Mouse (Mus musculus) thymus, adult 2 months (tissue): ENCODE data around the gene Jag2. TPM values are rescaled to one million over a fixed set of nuclear protein-coding genes. Genes with fewer than 3 reads are reported as not detected.

Source experiments
- DNase-seq: peaks from one replicate; pipeline ENCODE4 v3.0.0; 2021
- H3K27ac ChIP-seq: fragments of 200-500 bp; 2 replicates; pipeline ENCODE4 v1.5.1; 2012; ENCODE audit warnings: low read length, control low read depth; ENCODE audit not compliant: control insufficient read depth, insufficient read depth
- H3K27me3 ChIP-seq: fragments of 200-500 bp; 2 replicates; pipeline ENCODE4 v1.6.1; 2012; ENCODE audit warnings: mild to moderate bottlenecking, low read length, moderate library complexity, mixed read lengths; ENCODE audit not compliant: control insufficient read depth, insufficient read depth
- H3K36me3 ChIP-seq: fragments of 200-500 bp; 2 replicates; pipeline ENCODE4 v1.6.1; 2012; ENCODE audit warnings: mild to moderate bottlenecking, low read length, moderate library complexity; ENCODE audit not compliant: control insufficient read depth, insufficient read depth
- H3K4me1 ChIP-seq: fragments of 200-500 bp; replicated peaks from 2 replicates; pipeline ENCODE4 v1.6.1; 2012; ENCODE audit warnings: low read length; ENCODE audit not compliant: control insufficient read depth, insufficient read depth
- H3K4me3 ChIP-seq: fragments of 200-500 bp; 2 replicates; pipeline ENCODE4 v1.5.1; 2012; ENCODE audit warnings: mild to moderate bottlenecking, low read length, control low read depth, moderate library complexity; ENCODE audit not compliant: control insufficient read depth, insufficient read depth
- CTCF ChIP-seq: fragments of 200-500 bp; IDR thresholded peaks from 2 replicates; pipeline ENCODE4 v1.5.1; 2012; ENCODE audit warnings: mild to moderate bottlenecking, control low read depth, low read length, moderate library complexity, borderline replicate concordance; ENCODE audit not compliant: control insufficient read depth, poor library complexity, insufficient read depth; ENCODE audit errors: extremely low read depth
- POLR2A ChIP-seq: fragments of 200-500 bp; IDR thresholded peaks from 2 replicates; pipeline ENCODE4 v1.6.1; 2012; ENCODE audit warnings: mild to moderate bottlenecking, low read length, control low read depth, moderate library complexity; ENCODE audit not compliant: control insufficient read depth, poor library complexity, insufficient read depth; ENCODE audit errors: extremely low read depth
- WGBS: fragments of 180-500 bp; shearing (Covaris S2); methylation state at CpG from one replicate; pipeline ENCODE4 v1.1.7; 2018; 5-methylcytosine and 5-hydroxymethylcytosine counted together
- polyA plus RNA-seq: library from polyadenylated mRNA; depleted of rRNA; stranded (reverse); fragments of >200 nt; gene quantifications from 2 replicates; pipeline ENCODE4 v1.2.3, GENCODE M21; 2012

The Jag2 gene
- polyA plus RNA-seq, 1 experiment, result 61.5 TPM

DNA sequence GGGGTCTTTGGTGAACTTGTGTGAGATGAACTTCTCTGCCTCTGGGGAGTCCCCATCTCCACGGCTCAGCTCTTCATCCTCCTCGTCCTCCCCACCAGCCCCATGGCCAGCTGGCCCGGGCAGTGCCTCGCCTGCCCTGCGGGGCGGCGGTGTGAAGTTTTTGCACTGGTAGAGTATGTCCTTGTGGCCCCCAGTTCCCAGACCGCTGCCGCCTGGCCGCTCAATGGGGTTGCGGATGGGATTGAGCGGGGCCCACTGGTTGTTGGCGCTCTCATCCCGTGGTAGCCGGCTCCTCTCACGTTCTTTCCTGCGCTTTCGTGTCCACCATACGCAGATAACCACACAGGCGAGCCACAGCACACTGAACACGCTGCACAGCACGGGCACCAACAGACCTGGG, 20.6 kb downstream of the Jag2 start:
- H3K27me3 ChIP-seq, result no peaks in the 10 kb centered on the region
- no peak for TF ChIP-seq POLR2A
- TF ChIP-seq CTCF, result no peak
- no peak overlapping the region for H3K4me3 ChIP-seq
- peaks cover 14% of the 10 kb centered on the region for H3K4me1 ChIP-seq
- no peak overlapping the region for H3K27ac ChIP-seq
- DNase-seq, result no peak
- 96% methylated on average over 22 of the region's 22 CpGs for whole genome bisulfite sequencing
- no peaks in the 10 kb centered on the region for H3K36me3 ChIP-seq

GRCm38 (mm10) chr12:112905001-112905400, 24.6 kb downstream of the Jag2 start:
- Histone ChIP-seq H3K36me3 (no peaks in the 10 kb centered on the region), H3K27ac (no peak overlapping the region), H3K4me1 (no peaks in the 10 kb centered on the region), H3K4me3 (no peak overlapping the region), H3K27me3 (no peaks in the 10 kb centered on the region)
- WGBS, result 95% methylated on average over 5 of the region's 5 CpGs
- DNase-seq, result no peak
- no peak for TF ChIP-seq CTCF

DNA sequence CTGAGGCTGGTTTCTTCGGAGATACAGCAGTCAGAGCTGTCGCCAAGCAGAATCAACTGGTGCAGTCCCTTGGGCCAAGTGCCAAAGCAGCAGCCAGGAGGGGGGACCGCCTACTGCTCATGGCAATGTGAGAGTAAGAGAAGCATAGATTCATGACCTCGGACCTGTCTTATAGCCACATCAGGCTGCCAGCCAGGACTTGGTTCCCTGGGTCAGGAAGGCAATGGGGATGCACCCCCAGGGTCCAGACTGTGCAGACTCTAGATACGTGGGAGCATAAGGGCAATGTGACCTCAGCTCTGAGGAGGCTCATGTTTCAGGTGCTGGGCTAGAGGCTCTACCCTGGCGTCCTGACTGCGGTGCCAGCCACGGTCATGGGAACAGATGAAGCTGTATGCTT, 25.6 kb downstream of the Jag2 start:
- 93% methylated on average over 8 of the region's 8 CpGs for WGBS
- Histone ChIP-seq H3K27ac (no peak overlapping the region), H3K4me1 (no peaks in the 10 kb centered on the region), H3K27me3 (no peaks in the 10 kb centered on the region), H3K36me3 (no peaks in the 10 kb centered on the region), H3K4me3 (no peak overlapping the region)
- TF ChIP-seq CTCF, result no peak
- TF ChIP-seq POLR2A, result no peak
- DNase-seq, result no peak

- Histone ChIP-seq H3K4me3 (no peak overlapping the region), H3K4me1 (no peaks in the 10 kb centered on the region), H3K36me3 (no peaks in the 10 kb centered on the region), H3K27ac (no peak overlapping the region), H3K27me3 (no peaks in the 10 kb centered on the region)
- 91% methylated on average over 9 of the region's 9 CpGs for WGBS
- no peak for DNase-seq
- TF ChIP-seq CTCF (no peak), POLR2A (no peak)
Measured at GRCm38 (mm10) chr12:112900641-112901040, 28.9 kb downstream of the Jag2 start.

DNA sequence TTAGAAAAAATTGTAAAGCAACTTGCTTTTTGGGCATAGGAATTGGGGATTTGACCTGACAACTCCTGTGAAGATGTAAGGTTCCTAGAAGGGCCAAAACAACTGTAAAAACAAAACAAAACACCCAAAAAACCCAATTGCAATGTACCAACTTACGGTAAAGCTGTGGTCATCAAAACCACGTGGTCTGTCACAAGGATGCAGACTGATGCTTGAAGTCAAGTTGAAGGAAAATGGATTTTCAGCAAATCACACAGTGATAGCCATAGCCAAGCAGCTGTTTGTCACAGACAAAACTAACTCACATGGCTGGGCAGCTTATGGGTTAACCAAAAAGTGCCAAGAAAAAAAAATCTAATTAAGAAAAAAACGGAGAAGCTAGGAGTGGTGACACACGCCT, 30.6 kb downstream of the Jag2 start:
- no peak for DNase-seq
- H3K27me3 ChIP-seq, result no peaks in the 10 kb centered on the region
- no peaks in the 10 kb centered on the region for H3K36me3 ChIP-seq
- 72% methylated on average over 4 of the region's 4 CpGs for WGBS
- TF ChIP-seq POLR2A (no peak), CTCF (no peak)
- 0 out of 2 replicates have a peak, but pooled peaks cover 7% of the 10 kb centered on the region for H3K4me1 ChIP-seq
- no peak overlapping the region for H3K27ac ChIP-seq
- H3K4me3 ChIP-seq, result no peak overlapping the region

DNA sequence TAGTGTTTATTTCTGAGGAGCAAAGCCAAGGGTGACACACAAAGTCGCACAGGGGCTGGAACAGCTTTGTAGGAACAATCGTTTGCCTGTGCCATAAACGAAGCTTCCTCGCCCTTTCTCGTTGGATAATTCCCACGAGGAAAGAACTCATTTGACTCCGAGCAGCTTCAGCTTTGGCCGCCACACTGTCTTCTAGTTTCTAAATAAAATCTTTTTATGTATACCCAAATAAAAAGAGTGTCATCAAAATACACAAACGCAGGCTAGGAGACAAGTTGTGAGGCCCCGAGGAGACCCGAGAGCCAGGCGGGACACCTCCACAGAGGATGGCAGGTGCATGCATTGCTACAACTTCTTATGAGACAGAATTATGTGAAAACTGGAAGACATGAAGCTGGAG, 31.2 kb downstream of the Jag2 start:
- Histone ChIP-seq H3K27ac (no peak overlapping the region), H3K27me3 (no peaks in the 10 kb centered on the region), H3K36me3 (no peaks in the 10 kb centered on the region), H3K4me1 (0 out of 2 replicates have a peak, but pooled peaks cover 8% of the 10 kb centered on the region), H3K4me3 (no peak overlapping the region)
- 94% methylated on average over 12 of the region's 12 CpGs for WGBS
- TF ChIP-seq CTCF (no peak), POLR2A (no peak)
- no peak for DNase-seq

DNA sequence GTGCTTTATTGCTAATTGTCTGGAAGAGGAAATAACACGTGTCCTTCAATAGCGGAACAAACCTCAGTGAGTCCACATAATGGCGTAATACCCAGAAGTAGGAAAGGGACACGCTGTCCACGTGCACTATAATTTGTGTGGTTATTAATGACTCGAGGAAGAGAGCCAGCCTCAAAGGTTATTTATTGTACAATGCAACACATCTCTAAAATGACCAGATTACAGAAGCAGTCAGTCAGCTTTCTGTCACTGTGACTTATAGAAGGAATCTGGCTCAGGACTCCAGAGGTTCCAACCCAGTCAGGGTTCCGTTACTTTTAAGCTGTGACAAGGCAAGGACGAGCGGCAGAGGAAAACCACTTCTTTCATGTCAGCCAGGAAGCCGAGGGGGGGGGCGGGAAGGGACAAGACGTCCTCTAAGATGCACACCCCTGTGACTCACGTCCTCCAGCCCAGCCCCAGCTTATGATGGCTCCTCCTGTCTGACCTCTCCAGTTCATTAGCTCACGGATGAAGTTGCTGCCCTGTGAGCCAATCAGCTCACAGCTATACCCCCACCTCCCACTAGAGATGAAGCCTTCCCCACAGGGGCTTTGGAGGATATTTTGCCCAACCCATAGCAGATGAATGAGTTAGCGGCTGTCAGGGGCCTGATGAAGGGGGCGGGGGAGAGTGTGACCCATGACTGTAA, 31.9 kb downstream of the Jag2 start:
- Histone ChIP-seq H3K27me3 (no peaks in the 10 kb centered on the region), H3K36me3 (no peaks in the 10 kb centered on the region), H3K4me1 (0 out of 2 replicates have a peak, but pooled peaks cover 8% of the 10 kb centered on the region), H3K4me3 (no peak overlapping the region), H3K27ac (no peak overlapping the region)
- WGBS, result 14% methylated on average over 16 of the region's 16 CpGs
- DNase-seq, result no peak
- TF ChIP-seq CTCF, result no peak
- TF ChIP-seq POLR2A, result no peak
